Comparison of ENCODE assay signal across 23 mouse cellular contexts in the genomic region with DNA sequence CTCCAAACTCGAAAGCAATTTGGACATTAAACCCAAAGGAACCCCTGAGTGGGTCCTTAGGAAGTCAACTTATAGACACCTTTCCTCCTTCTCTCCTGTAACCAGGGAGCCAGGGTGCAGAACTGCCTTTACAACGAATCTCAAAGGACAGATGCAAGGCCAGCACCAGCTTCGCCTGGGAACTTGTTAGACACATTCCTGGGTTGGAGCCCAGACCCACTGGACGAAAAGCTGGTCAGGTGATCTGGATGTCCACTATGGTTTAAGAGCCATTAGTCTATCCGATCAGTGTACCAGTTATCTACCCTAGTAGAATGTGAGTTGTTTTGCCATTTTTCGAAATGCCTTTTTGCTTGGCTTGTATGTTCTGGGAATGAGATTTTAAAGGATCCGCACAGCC. TPM values are rescaled to one million over a fixed set of nuclear protein-coding genes. Genes with fewer than 3 reads are reported as not detected.
DNase-seq lines count a peak whose midpoint lies in the region; ATAC-seq and TF ChIP-seq lines count a peak whose summit lies in the region.
"Had no signal": no experiment of that assay in that cellular context is flagged by ENCODE, and none has a peak within 500 bp of the region (broad histone marks: within the 10 kb centered on the region; RNA-seq: fewer than 3 reads in every experiment).

No protein-coding gene starts in this region.

- no peaks in the 10 kb centered on the region for H3K27me3 ChIP-seq in heart, embryonic 11.5 days (ENCODE audit: control insufficient read depth, insufficient read depth, low read length)
- no peaks in the 10 kb centered on the region for H3K27me3 ChIP-seq in heart, embryonic 10.5 days (ENCODE audit: insufficient read depth, poor library complexity, severe bottlenecking)
- H3K27me3 ChIP-seq in heart, postnatal 0 days (ENCODE audit: control insufficient read depth, insufficient read depth, low read length), result no peaks in the 10 kb centered on the region
- H3K27me3 ChIP-seq: CH12.LX; embryonic facial prominence, embryonic 15.5 days had no signal

- no peaks in the 10 kb centered on the region for H3K4me1 ChIP-seq in heart, embryonic 11.5 days (ENCODE audit: control insufficient read depth, insufficient read depth, low read length)
- H3K4me1 ChIP-seq in heart, embryonic 10.5 days, result no peaks in the 10 kb centered on the region
- no peaks in the 10 kb centered on the region for H3K4me1 ChIP-seq in heart, postnatal 0 days (ENCODE audit: control insufficient read depth, insufficient read depth)
- H3K4me1 ChIP-seq: embryonic facial prominence, embryonic 15.5 days; forebrain, embryonic 10.5 days had no signal

- WGBS in heart, embryonic 11.5 days (ENCODE audit: insufficient replicate concordance), result 81% methylated on average over 7 of the region's 7 CpGs
- 84% methylated on average over 7 of the region's 7 CpGs for WGBS in heart, embryonic 10.5 days
- WGBS in heart, postnatal 0 days, result 65% methylated on average over 7 of the region's 7 CpGs

- no peak overlapping the region for H3K4me3 ChIP-seq in heart, embryonic 11.5 days (ENCODE audit: low read depth, low read length)
- H3K4me3 ChIP-seq in heart, embryonic 10.5 days, result no peak overlapping the region
- H3K4me3 ChIP-seq in heart, postnatal 0 days (ENCODE audit: low read depth, low read length), result no peak overlapping the region
- H3K4me3 ChIP-seq: embryonic facial prominence, embryonic 15.5 days; erythroblast, embryonic 14.5 days; forebrain, embryonic 10.5 days had no signal

- H3K36me3 ChIP-seq in heart, embryonic 11.5 days (ENCODE audit: control insufficient read depth, insufficient read depth, low read length), result no peaks in the 10 kb centered on the region
- no peaks in the 10 kb centered on the region for H3K36me3 ChIP-seq in heart, embryonic 10.5 days
- H3K36me3 ChIP-seq in heart, postnatal 0 days (replicated peaks; ENCODE audit: control insufficient read depth, insufficient read depth, low read length), result no peaks in the 10 kb centered on the region
- H3K36me3 ChIP-seq: embryonic facial prominence, embryonic 15.5 days; forebrain, embryonic 10.5 days had no signal

- ATAC-seq in heart, embryonic 11.5 days (replicated peaks; ENCODE audit: insufficient number of reproducible peaks, low FRiP score, low TSS enrichment), result no peak
- 0 out of 2 replicates have a peak, but pooled peaks have one; percentile 36 for ATAC-seq in heart, postnatal 0 days (ENCODE audit: insufficient read depth, low read depth)
- ATAC-seq: activated CD4-positive, CD25-positive, alpha-beta regulatory T cell, adult 4 months; forebrain, embryonic 14.5 days; hindbrain, embryonic 16.5 days; inflammation-experienced regulatory T-cells, adult 6 months; intestine, postnatal 0 days; Patski had no signal

- H3K9me3 ChIP-seq in heart, embryonic 11.5 days (replicated peaks; ENCODE audit: control insufficient read depth, low read length), result no peaks in the 10 kb centered on the region
- no peaks in the 10 kb centered on the region for H3K9me3 ChIP-seq in heart, embryonic 10.5 days
- H3K9me3 ChIP-seq in heart, postnatal 0 days (replicated peaks; ENCODE audit: control insufficient read depth, low read length), result no peaks in the 10 kb centered on the region
- H3K9me3 ChIP-seq: embryonic facial prominence, embryonic 15.5 days; forebrain, embryonic 10.5 days had no signal

- no peak overlapping the region for H3K4me2 ChIP-seq in heart, embryonic 11.5 days
- no peak overlapping the region for H3K4me2 ChIP-seq in heart, postnatal 0 days (ENCODE audit: low read depth, low read length)
- H3K4me2 ChIP-seq: embryonic facial prominence, embryonic 15.5 days had no signal

- DNase-seq in heart, adult 18-20 months, result peak; percentile 39 to 52
- DNase-seq in heart, embryonic 10.5 days (ENCODE audit: low spot score), result no peak
- DNase-seq in heart, postnatal 0 days (ENCODE audit: low spot score), result no peak
- peak; percentile 22 for DNase-seq in heart, postnatal 4 days
- no peak for DNase-seq in frontal cortex, postnatal 36 days (ENCODE audit: low spot score in 2 of 2)
- DNase-seq in thymus, postnatal 0 days (ENCODE audit: low spot score), result no peak
- DNase-seq: adrenal gland, postnatal 25 days; cerebellum, adult 2 months; cerebellum, postnatal 10 days; embryo, embryonic 11 days; gastrocnemius, postnatal 10 days; kidney, adult 8-10 months had no signal

- TF ChIP-seq CTCF in heart, postnatal 0 days (IDR thresholded peaks at IDR 0.05; ENCODE audit: low read depth), result no peak

- TF ChIP-seq EP300 in heart, postnatal 0 days (IDR thresholded peaks at IDR 0.05; ENCODE audit: low read depth), result no peak

- no peak overlapping the region for H3K27ac ChIP-seq in heart, embryonic 11.5 days (ENCODE audit: low read depth, low read length)
- peak overlapping the region; percentile 37; the same call in 1 of the 2 replicates for H3K27ac ChIP-seq in heart, embryonic 10.5 days
- peak overlapping the region; percentile 65 for H3K27ac ChIP-seq in heart, postnatal 0 days (ENCODE audit: low read depth)
- H3K27ac ChIP-seq: embryonic facial prominence, embryonic 15.5 days; forebrain, embryonic 10.5 days had no signal

- no peak overlapping the region for H3K9ac ChIP-seq in heart, embryonic 11.5 days (ENCODE audit: low read depth, low read length)
- no peak overlapping the region for H3K9ac ChIP-seq in heart, postnatal 0 days (replicated peaks; ENCODE audit: low read depth, low read length)
- H3K9ac ChIP-seq: embryonic facial prominence, embryonic 15.5 days had no signal

RNA-seq across cellular contexts. Expression of a gene that starts 41.7 kb away (rescaled TPM):
- total RNA-seq in heart, adult 18-20 months (2021), result 1 to 10 TPM; 3.8 to 6.5 TPM
- polyA plus RNA-seq in heart, embryonic 11.5 days (2014; fragmentation: Nextera tagmentation; extraction: Ambion mirVana), result 1.0 and 1.8 TPM in 2 replicates
- polyA plus RNA-seq in heart, embryonic 10.5 days (2016; fragmentation: Nextera tagmentation; extraction: Ambion mirVana), result 0.46 and 1.5 TPM in 2 replicates
- total RNA-seq in heart, postnatal 0 days (2014; rRNA removed; ENCODE audit: low replicate concordance), result not detected in 2 replicates
- polyA plus RNA-seq in heart, postnatal 0 days (2015; fragmentation: Nextera tagmentation; extraction: Ambion mirVana), result 1.7 and 1.8 TPM in 2 replicates
- 1 to 10 TPM; 2.0 to 8.7 TPM for total RNA-seq in heart, postnatal 4 days (2021)
- 3.9 and 6.2 TPM in 2 replicates for polyA plus RNA-seq in thymus, postnatal 0 days (2015; fragmentation: Nextera tagmentation; extraction: Ambion mirVana)

Comparison
In these comparisons a context has a peak if more than half of its experiments do, and no peak if none do; other contexts are left out.
1. DNase-seq: peak in heart, adult 18-20 months (2 of 2) and heart, postnatal 4 days (single experiment); none in heart, embryonic 10.5 days (single experiment), heart, postnatal 0 days (single experiment), frontal cortex, postnatal 36 days (0 of 2) and thymus, postnatal 0 days (single experiment).